In the genomic region with DNA sequence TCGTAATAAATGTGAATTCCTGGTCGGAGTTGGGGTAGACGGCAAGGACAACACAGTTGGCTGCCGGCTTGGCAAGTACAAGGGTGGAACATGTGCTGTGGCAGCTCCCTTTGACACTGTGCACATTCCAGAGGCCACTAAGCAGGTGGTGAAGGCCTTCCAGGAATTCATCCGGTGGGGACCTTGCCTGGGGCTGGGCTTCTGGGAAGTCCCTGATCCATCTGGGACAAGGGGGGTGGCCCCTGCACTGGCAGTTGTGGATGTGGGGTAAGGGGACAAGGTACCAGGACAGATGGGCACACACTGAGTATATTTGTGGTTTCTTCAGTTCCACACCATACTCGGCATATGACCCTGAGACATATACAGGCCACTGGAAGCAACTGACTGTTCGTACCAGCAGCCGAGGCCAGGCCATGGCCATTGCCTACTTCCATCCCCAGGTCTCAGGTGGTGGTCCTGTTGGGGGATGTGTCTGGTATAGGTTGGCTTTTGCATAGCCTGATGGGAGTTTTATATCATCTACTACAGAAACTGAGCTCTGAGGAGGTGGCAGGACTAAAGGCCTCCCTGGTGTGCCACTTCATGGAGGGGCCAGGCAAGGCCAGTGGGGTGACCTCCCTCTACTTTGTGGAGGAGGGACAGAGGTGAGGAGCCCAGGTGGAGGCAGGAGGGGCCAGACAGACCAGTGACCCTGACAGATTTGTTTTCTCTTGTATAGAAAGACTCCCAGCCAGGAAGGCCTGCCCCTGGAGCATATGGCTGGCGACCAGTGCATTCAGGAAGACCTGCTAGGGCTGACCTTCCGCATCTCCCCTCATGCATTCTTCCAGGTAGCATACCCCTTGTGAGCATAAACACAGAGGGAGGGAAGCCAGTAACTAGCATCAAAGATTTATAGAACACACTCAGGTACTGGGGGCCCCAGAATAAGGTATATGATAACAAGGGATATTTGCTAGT, we compare ENCODE assay signal across 9 mouse cellular contexts. TPM values are rescaled to one million over a fixed set of nuclear protein-coding genes. Genes with fewer than 3 reads are reported as not detected.
A peak's percentile ranks its signal among the peaks of the same experiment; 100 is the strongest.
DNase-seq lines count a peak whose midpoint lies in the region; ATAC-seq and TF ChIP-seq lines count a peak whose summit lies in the region.
"Had no signal": no experiment of that assay in that cellular context is flagged by ENCODE, and none has a peak within 500 bp of the region (broad histone marks: within the 10 kb centered on the region; RNA-seq: fewer than 3 reads in every experiment).

No protein-coding gene starts in this region.

- TF ChIP-seq EP300 in heart, adult 2 months (IDR thresholded peaks at IDR 0.05; ENCODE audit: insufficient read depth, low read depth, low read length): no peak
- no peak for TF ChIP-seq EP300 in ES-Bruce4 (IDR thresholded peaks at IDR 0.05; ENCODE audit: insufficient read depth, low read depth, low read length)

- no peak for TF ChIP-seq POLR2A in heart, adult 2 months (IDR thresholded peaks at IDR 0.05; ENCODE audit: insufficient read depth, low read depth, low read length)
- no peak for TF ChIP-seq POLR2A in ES-Bruce4 (IDR thresholded peaks at IDR 0.05; ENCODE audit: insufficient read depth, low read length)

- no peaks in the 10 kb centered on the region for H3K9me3 ChIP-seq in heart, embryonic 11.5 days (replicated peaks; ENCODE audit: control insufficient read depth, low read length)
- no peaks in the 10 kb centered on the region for H3K9me3 ChIP-seq in ES-Bruce4 (replicated peaks; ENCODE audit: control insufficient read depth, insufficient read depth, low read length, poor library complexity, severe bottlenecking)
- no peaks in the 10 kb centered on the region for H3K9me3 ChIP-seq in hindbrain, embryonic 11.5 days (ENCODE audit: control insufficient read depth, low read length)
- H3K9me3 ChIP-seq in liver, embryonic 16.5 days (replicated peaks; ENCODE audit: control insufficient read depth, low read length): no peaks in the 10 kb centered on the region

- WGBS in heart, embryonic 11.5 days (ENCODE audit: insufficient replicate concordance): 74% methylated on average over 10 of the region's 10 CpGs
- WGBS in heart, adult 2 months: 50% methylated on average over 10 of the region's 10 CpGs
- 77% methylated on average over 10 of the region's 10 CpGs for WGBS in hindbrain, embryonic 11.5 days
- WGBS in liver, embryonic 16.5 days (ENCODE audit: insufficient replicate concordance): 72% methylated on average over 10 of the region's 10 CpGs

- TF ChIP-seq CTCF in heart, adult 2 months (IDR thresholded peaks at IDR 0.05): no peak
- no peak for TF ChIP-seq CTCF in ES-Bruce4 (IDR thresholded peaks at IDR 0.05; ENCODE audit: low read depth, low read length)

- H3K4me2 ChIP-seq in heart, embryonic 11.5 days: no peak overlapping the region; the same call in 1 of the 2 replicates
- peak overlapping the region; percentile 80 for H3K4me2 ChIP-seq in hindbrain, embryonic 11.5 days (replicated peaks; ENCODE audit: low read depth, low read length)
- peak overlapping the region; percentile 97 for H3K4me2 ChIP-seq in liver, embryonic 16.5 days (ENCODE audit: low read depth, low read length)

- H3K9ac ChIP-seq in heart, embryonic 11.5 days (ENCODE audit: low read depth, low read length): no peak overlapping the region
- H3K9ac ChIP-seq in heart, adult 2 months (ENCODE audit: low read depth, low read length): no peak overlapping the region
- peak overlapping the region; percentile 12; the same call in 1 of the 2 replicates for H3K9ac ChIP-seq in ES-Bruce4 (ENCODE audit: low read depth, poor library complexity, severe bottlenecking)
- no peak overlapping the region; the same call in 1 of the 2 replicates for H3K9ac ChIP-seq in hindbrain, embryonic 11.5 days (ENCODE audit: low read depth, low read length)
- H3K9ac ChIP-seq in liver, embryonic 16.5 days (ENCODE audit: low read depth, low read length): peak overlapping the region; percentile 90

- peak overlapping the region; percentile 3; the same call in 1 of the 2 replicates for H3K27ac ChIP-seq in heart, embryonic 11.5 days (ENCODE audit: low read depth, low read length)
- no peak overlapping the region for H3K27ac ChIP-seq in heart, adult 2 months
- H3K27ac ChIP-seq in ES-Bruce4 (ENCODE audit: insufficient read depth, low read length): no peak overlapping the region
- no peak overlapping the region for H3K27ac ChIP-seq in hindbrain, embryonic 11.5 days (ENCODE audit: low read depth, low read length)
- no peak overlapping the region for H3K27ac ChIP-seq in liver, embryonic 16.5 days (ENCODE audit: low read length)

- no peaks in the 10 kb centered on the region for H3K27me3 ChIP-seq in heart, embryonic 11.5 days (ENCODE audit: control insufficient read depth, insufficient read depth, low read length)
- no peaks in the 10 kb centered on the region for H3K27me3 ChIP-seq in heart, adult 2 months (ENCODE audit: control insufficient read depth, insufficient read depth, low read length)
- no peaks in the 10 kb centered on the region for H3K27me3 ChIP-seq in ES-Bruce4 (ENCODE audit: control insufficient read depth, insufficient read depth, low read length, poor library complexity, severe bottlenecking)
- no peaks in the 10 kb centered on the region for H3K27me3 ChIP-seq in hindbrain, embryonic 11.5 days (ENCODE audit: control insufficient read depth, insufficient read depth, low read length)
- H3K27me3 ChIP-seq in liver, embryonic 16.5 days (ENCODE audit: control insufficient read depth, insufficient read depth, low read depth, low read length): no peaks in the 10 kb centered on the region

- no peak for DNase-seq in heart, adult 2 months
- DNase-seq in hindbrain, embryonic 11.5 days (ENCODE audit: low spot score): no peak
- DNase-seq in spleen, postnatal 36 days (ENCODE audit: low spot score in 2 of 2): no peak
- no peak for DNase-seq in lung, adult 18-20 months
- DNase-seq: cerebellum, adult 2 months had no signal

- H3K79me2 ChIP-seq in heart, adult 2 months (replicated peaks; ENCODE audit: control insufficient read depth, insufficient read depth, low read length): peaks cover 5% of the 10 kb centered on the region; the same call in 1 of the 2 replicates

- peaks cover 24% of the 10 kb centered on the region for H3K4me1 ChIP-seq in heart, embryonic 11.5 days (ENCODE audit: control insufficient read depth, insufficient read depth, low read length)
- H3K4me1 ChIP-seq in heart, adult 2 months (ENCODE audit: control insufficient read depth, insufficient read depth, low read length): peaks cover 5% of the 10 kb centered on the region
- H3K4me1 ChIP-seq in ES-Bruce4 (ENCODE audit: control insufficient read depth, insufficient read depth, low read length): peaks cover 3% of the 10 kb centered on the region
- peaks cover 9% of the 10 kb centered on the region for H3K4me1 ChIP-seq in hindbrain, embryonic 11.5 days (replicated peaks; ENCODE audit: control insufficient read depth, insufficient read depth, low read length)
- H3K4me1 ChIP-seq in liver, embryonic 16.5 days (ENCODE audit: control insufficient read depth, low read depth, low read length): peaks cover 32% of the 10 kb centered on the region

- H3K36me3 ChIP-seq in heart, embryonic 11.5 days (ENCODE audit: control insufficient read depth, insufficient read depth, low read length): peaks cover 33% of the 10 kb centered on the region
- H3K36me3 ChIP-seq in heart, adult 2 months (ENCODE audit: control insufficient read depth, insufficient read depth, low read length): peaks cover 5% of the 10 kb centered on the region; the same call in 1 of the 2 replicates
- H3K36me3 ChIP-seq in ES-Bruce4 (ENCODE audit: control insufficient read depth, insufficient read depth, low read length, poor library complexity, severe bottlenecking): peaks cover 62% of the 10 kb centered on the region
- 0 out of 2 replicates have a peak, but pooled peaks cover 20% of the 10 kb centered on the region for H3K36me3 ChIP-seq in hindbrain, embryonic 11.5 days (ENCODE audit: control insufficient read depth, insufficient read depth, low read length)
- H3K36me3 ChIP-seq in liver, embryonic 16.5 days (ENCODE audit: control insufficient read depth, insufficient read depth): peaks cover 45% of the 10 kb centered on the region

- intact Hi-C loops in heart, adult 2 months (cut with DNase I): no loop called here

- ATAC-seq in heart, embryonic 11.5 days (replicated peaks; ENCODE audit: insufficient number of reproducible peaks, low FRiP score, low TSS enrichment): no peak
- no peak for ATAC-seq in hindbrain, embryonic 11.5 days (ENCODE audit: low FRiP score)
- no peak for ATAC-seq in liver, embryonic 16.5 days (ENCODE audit: low read depth)
- no peak for ATAC-seq in cerebellum, adult (ENCODE audit: insufficient number of reproducible peaks, low FRiP score, low TSS enrichment)

- no peak overlapping the region for H3K4me3 ChIP-seq in heart, embryonic 11.5 days (ENCODE audit: low read depth, low read length)
- H3K4me3 ChIP-seq in heart, adult 2 months: no peak overlapping the region
- no peak overlapping the region for H3K4me3 ChIP-seq in ES-Bruce4 (ENCODE audit: low read depth, low read length)
- H3K4me3 ChIP-seq in hindbrain, embryonic 11.5 days (ENCODE audit: low read depth, low read length): peak overlapping the region; percentile 12; the same call in 1 of the 2 replicates
- no peak overlapping the region for H3K4me3 ChIP-seq in liver, embryonic 16.5 days (ENCODE audit: low read depth, low read length)

RNA-seq across cellular contexts. Expression of a gene that starts 2.6 kb away (rescaled TPM):
- 585 and 656 TPM in 2 replicates for polyA plus RNA-seq in heart, embryonic 11.5 days (2014; fragmentation: Nextera tagmentation; extraction: Ambion mirVana)
- total RNA-seq in heart, adult 2 months (2021): 10 to 100 TPM; 40.1 to 41.2 TPM
- 20.9 and 25.1 TPM in 2 replicates for polyA plus RNA-seq in heart, adult 2 months (2012; rRNA removed)
- 500 and 515 TPM in 2 replicates for polyA plus RNA-seq in ES-Bruce4 (2011; ENCODE audit: insufficient read depth, insufficient read length, low read depth, missing spikeins)
- polyA plus RNA-seq in hindbrain, embryonic 11.5 days (2014; fragmentation: Nextera tagmentation; extraction: Ambion mirVana): 1,115 and 1,160 TPM in 2 replicates
- 188 and 217 TPM in 2 replicates for polyA plus RNA-seq in liver, embryonic 16.5 days (2015; fragmentation: Nextera tagmentation; extraction: Ambion mirVana)

RNA-seq across cellular contexts. Expression of a gene that starts 2.6 kb away (rescaled TPM):
- 56.0 and 58.2 TPM in 2 replicates for polyA plus RNA-seq in heart, embryonic 11.5 days (2014; fragmentation: Nextera tagmentation; extraction: Ambion mirVana)
- total RNA-seq in heart, adult 2 months (2021): 10 to 100 TPM; 19.6 to 19.8 TPM
- polyA plus RNA-seq in heart, adult 2 months (2012; rRNA removed): 26.8 and 32.4 TPM in 2 replicates
- polyA plus RNA-seq in ES-Bruce4 (2011; ENCODE audit: insufficient read depth, insufficient read length, low read depth, missing spikeins): 46.1 and 51.7 TPM in 2 replicates
- polyA plus RNA-seq in hindbrain, embryonic 11.5 days (2014; fragmentation: Nextera tagmentation; extraction: Ambion mirVana): 77.0 and 85.0 TPM in 2 replicates
- 46.7 and 47.0 TPM in 2 replicates for polyA plus RNA-seq in liver, embryonic 16.5 days (2015; fragmentation: Nextera tagmentation; extraction: Ambion mirVana)

RNA-seq across cellular contexts. Expression of a gene that starts 7.0 kb away (rescaled TPM):
- 3.7 TPM in 1 of 2 replicates, not detected in the other for polyA plus RNA-seq in heart, embryonic 11.5 days (2014; fragmentation: Nextera tagmentation; extraction: Ambion mirVana)
- not detected for total RNA-seq in heart, adult 2 months (2021)
- not detected in 2 replicates for polyA plus RNA-seq in heart, adult 2 months (2012; rRNA removed)
- not detected in 2 replicates for polyA plus RNA-seq in ES-Bruce4 (2011; ENCODE audit: insufficient read depth, insufficient read length, low read depth, missing spikeins)
- 1.4 and 1.6 TPM in 2 replicates for polyA plus RNA-seq in hindbrain, embryonic 11.5 days (2014; fragmentation: Nextera tagmentation; extraction: Ambion mirVana)
- not detected in 2 replicates for polyA plus RNA-seq in liver, embryonic 16.5 days (2015; fragmentation: Nextera tagmentation; extraction: Ambion mirVana)

RNA-seq across cellular contexts. Expression of a gene that starts 16.2 kb away (rescaled TPM):
- polyA plus RNA-seq in heart, embryonic 11.5 days (2014; fragmentation: Nextera tagmentation; extraction: Ambion mirVana): 16.3 and 17.3 TPM in 2 replicates
- 10 to 100 TPM; 19.6 to 22.7 TPM for total RNA-seq in heart, adult 2 months (2021)
- polyA plus RNA-seq in heart, adult 2 months (2012; rRNA removed): 36.0 and 51.5 TPM in 2 replicates
- polyA plus RNA-seq in ES-Bruce4 (2011; ENCODE audit: insufficient read depth, insufficient read length, low read depth, missing spikeins): 11.7 and 12.9 TPM in 2 replicates
- polyA plus RNA-seq in hindbrain, embryonic 11.5 days (2014; fragmentation: Nextera tagmentation; extraction: Ambion mirVana): 7.5 and 8.3 TPM in 2 replicates
- 0.63 and 0.79 TPM in 2 replicates for polyA plus RNA-seq in liver, embryonic 16.5 days (2015; fragmentation: Nextera tagmentation; extraction: Ambion mirVana)

RNA-seq across cellular contexts. Expression of a gene that starts 33.4 kb away (rescaled TPM):
- polyA plus RNA-seq in heart, embryonic 11.5 days (2014; fragmentation: Nextera tagmentation; extraction: Ambion mirVana): not detected in 2 replicates
- total RNA-seq in heart, adult 2 months (2021): not detected
- polyA plus RNA-seq in heart, adult 2 months (2012; rRNA removed): not detected in 2 replicates
- polyA plus RNA-seq in ES-Bruce4 (2011; ENCODE audit: insufficient read depth, insufficient read length, low read depth, missing spikeins): not detected in 2 replicates
- polyA plus RNA-seq in hindbrain, embryonic 11.5 days (2014; fragmentation: Nextera tagmentation; extraction: Ambion mirVana): not detected in 2 replicates
- not detected in 2 replicates for polyA plus RNA-seq in liver, embryonic 16.5 days (2015; fragmentation: Nextera tagmentation; extraction: Ambion mirVana)
- polyA plus RNA-seq: cerebellum, adult 2 months had no signal

Comparison
In these comparisons a context has a peak if more than half of its experiments do, and no peak if none do; other contexts are left out.
1. H3K9ac ChIP-seq: peak in ES-Bruce4 (single experiment) and liver, embryonic 16.5 days (single experiment); none in heart, embryonic 11.5 days (single experiment), heart, adult 2 months (single experiment) and hindbrain, embryonic 11.5 days (single experiment).